Comparison of ENCODE assay signal across 11 mouse cellular contexts in the genomic region with DNA sequence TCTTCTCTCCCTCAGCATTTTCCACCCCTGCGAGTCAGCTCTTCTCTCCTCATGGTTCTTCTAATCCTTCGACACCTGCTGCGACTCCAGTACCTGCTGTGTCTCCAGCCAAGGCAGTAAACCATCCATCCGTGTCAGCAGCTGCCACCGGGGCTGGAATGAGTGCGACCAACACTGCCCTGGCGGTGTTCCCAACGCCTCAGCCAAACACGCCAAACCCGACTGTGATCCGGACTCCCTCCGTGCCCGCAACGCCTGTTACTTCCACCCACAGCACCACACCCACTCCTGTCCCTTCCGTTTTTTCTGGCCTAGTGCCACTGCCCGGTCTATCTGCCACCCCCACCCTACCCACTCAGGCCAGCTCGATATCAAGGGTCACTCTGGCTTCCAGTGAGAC. TPM values are rescaled to one million over a fixed set of nuclear protein-coding genes. Genes with fewer than 3 reads are reported as not detected.
DNase-seq lines count a peak whose midpoint lies in the region; TF ChIP-seq lines count a peak whose summit lies in the region.
"Had no signal": no experiment of that assay in that cellular context is flagged by ENCODE, and none has a peak within 500 bp of the region (broad histone marks: within the 10 kb centered on the region; RNA-seq: fewer than 3 reads in every experiment).

No protein-coding gene starts in this region.

- H3K4me3 ChIP-seq in layer of hippocampus, adult 2 months = no peak overlapping the region
- H3K4me3 ChIP-seq: intestine, embryonic 15.5 days had no signal

- H3K27ac ChIP-seq in layer of hippocampus, adult 2 months = no peak overlapping the region
- H3K27ac ChIP-seq: intestine, embryonic 15.5 days had no signal

- intact Hi-C loops in gastrocnemius, postnatal 36 days (cut with DNase I) = loop anchor here (2.0 kb wide), 1 partner anchor 13 kb away; no protein-coding TSS in a partner anchor

- no peak for TF ChIP-seq CTCF in layer of hippocampus, adult 2 months (conservative IDR thresholded peaks at IDR 0.05)

- DNase-seq in lung, postnatal 10 days = peak; percentile 19
- no peak for DNase-seq in lung, postnatal 25 days (ENCODE audit: low spot score)
- peak; percentile 81 to 86 for DNase-seq in cerebellum, postnatal 10 days
- peak; percentile 45 to 46 for DNase-seq in gastrocnemius, postnatal 36 days
- peak; percentile 41 to 60 for DNase-seq in kidney, postnatal 4 days
- no peak for DNase-seq in urinary bladder, postnatal 10 days (ENCODE audit: low spot score)
- no peak for DNase-seq in layer of hippocampus, adult 2 months (ENCODE audit: low spot score in 2 of 2)
- DNase-seq: adrenal gland, adult 8-10 months; thymus, adult 2 months had no signal

RNA-seq across cellular contexts. Expression of a gene that starts 11.0 kb away (rescaled TPM):
- total RNA-seq in gastrocnemius, postnatal 36 days (2021) = not detected
- total RNA-seq in layer of hippocampus, adult 2 months (2021) = under 1 TPM; 0.33 to 0.37 TPM
- total RNA-seq: adrenal gland, adult 8-10 months; left cerebral cortex, postnatal 14 days had no signal

RNA-seq across cellular contexts. Expression of a gene that starts 14.0 kb away (rescaled TPM):
- total RNA-seq in gastrocnemius, postnatal 36 days (2021) = 1 to 10 TPM; 4.5 to 7.4 TPM
- total RNA-seq in layer of hippocampus, adult 2 months (2021) = 10 to 100 TPM; 24.8 to 29.6 TPM

RNA-seq across cellular contexts. Expression of a gene that starts 14.3 kb away (rescaled TPM):
- 1 to 10 TPM; 2.5 to 2.6 TPM for total RNA-seq in gastrocnemius, postnatal 36 days (2021)
- 10 to 100 TPM in 1 of 2 experiments, 1 to 10 TPM in 1; 9.8 to 11.7 TPM for total RNA-seq in layer of hippocampus, adult 2 months (2021)

Comparison
In these comparisons a context has a peak if more than half of its experiments do, and no peak if none do; other contexts are left out.
1. DNase-seq: peak in lung, postnatal 10 days (single experiment), cerebellum, postnatal 10 days (2 of 2), gastrocnemius, postnatal 36 days (2 of 2) and kidney, postnatal 4 days (2 of 2); none in lung, postnatal 25 days (single experiment), urinary bladder, postnatal 10 days (single experiment) and layer of hippocampus, adult 2 months (0 of 2).